Mouse (Mus musculus): ENCODE measurements around the gene Fcrl6.
A peak's percentile ranks its signal among the peaks of the same experiment; 100 is the strongest.

Fcrl6 gene

DNA sequence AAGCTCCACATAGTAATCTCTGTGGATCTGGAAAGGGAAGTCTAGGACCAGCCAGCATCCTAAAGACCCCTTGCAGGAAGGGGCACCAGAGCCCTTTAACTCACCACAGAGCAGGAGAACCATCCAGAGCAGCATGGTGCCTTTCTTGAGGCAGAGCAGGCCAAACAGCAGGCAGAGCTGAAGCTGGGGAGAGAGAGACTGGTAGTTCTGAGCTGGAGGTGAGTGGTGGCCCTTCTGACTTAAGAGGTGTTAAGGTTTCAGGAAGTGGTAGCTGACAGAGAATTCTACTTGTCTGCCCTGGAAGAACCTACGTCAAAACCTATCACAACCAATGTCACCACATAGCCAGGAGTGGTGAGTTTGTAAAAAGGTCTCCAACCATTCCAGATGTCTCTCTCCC is at the start of gene Fcrl6:
Gene Fcrl6 (minus strand): TSS at position 226 of the 400 bp plus-strand sequence.
- peak; percentile 39 for DNase-seq

GRCm38 (mm10) chr1:172651288-172651987 is 49.1 kb upstream of the Fcrl6 start:
- DNase-seq: no peak

DNA sequence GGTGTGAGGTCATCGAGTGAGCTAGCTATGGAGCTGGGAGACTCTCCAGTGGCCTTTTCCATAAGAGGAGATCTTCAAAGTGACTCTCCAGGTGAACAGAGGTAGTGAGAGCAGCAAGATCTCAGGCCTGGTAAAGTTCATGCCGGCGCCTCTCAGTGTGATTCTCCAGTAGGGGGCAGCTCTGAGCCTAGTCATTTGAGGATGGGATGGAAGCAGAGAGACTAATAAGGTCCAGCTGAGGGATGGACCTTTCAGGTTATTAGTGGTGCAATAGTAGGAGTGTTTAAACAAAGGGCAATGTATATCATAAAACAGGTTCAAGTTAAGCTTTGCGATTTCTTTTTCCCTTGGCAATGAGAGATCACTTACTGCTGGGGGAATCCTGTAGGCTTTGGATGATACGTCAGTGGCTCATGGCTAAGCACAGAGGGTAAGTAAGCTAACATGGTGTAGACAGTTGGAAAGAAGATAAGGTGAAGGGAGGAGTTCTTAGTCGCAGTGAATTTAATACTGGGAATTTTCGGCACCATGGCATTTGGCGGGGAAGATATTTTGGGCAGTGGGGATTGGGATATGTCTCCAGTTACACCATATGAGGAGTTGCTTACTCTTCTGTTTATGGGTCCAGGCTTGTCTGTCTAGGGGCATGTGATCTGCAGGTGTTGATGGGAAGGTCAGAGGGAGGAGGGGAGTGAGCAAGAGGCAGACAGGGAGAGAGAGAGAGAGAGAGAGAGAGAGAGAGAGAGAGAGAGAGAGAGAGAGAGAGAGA is 48.4 kb upstream of the Fcrl6 start:
- no peak for DNase-seq

- no peak for DNase-seq
These were observed 47.0 kb upstream of the Fcrl6 start for GRCm38 (mm10) chr1:172649396-172649795.

- no peak for DNase-seq
These were observed 44.9 kb upstream of the Fcrl6 start for GRCm38 (mm10) chr1:172647236-172647635.

DNA sequence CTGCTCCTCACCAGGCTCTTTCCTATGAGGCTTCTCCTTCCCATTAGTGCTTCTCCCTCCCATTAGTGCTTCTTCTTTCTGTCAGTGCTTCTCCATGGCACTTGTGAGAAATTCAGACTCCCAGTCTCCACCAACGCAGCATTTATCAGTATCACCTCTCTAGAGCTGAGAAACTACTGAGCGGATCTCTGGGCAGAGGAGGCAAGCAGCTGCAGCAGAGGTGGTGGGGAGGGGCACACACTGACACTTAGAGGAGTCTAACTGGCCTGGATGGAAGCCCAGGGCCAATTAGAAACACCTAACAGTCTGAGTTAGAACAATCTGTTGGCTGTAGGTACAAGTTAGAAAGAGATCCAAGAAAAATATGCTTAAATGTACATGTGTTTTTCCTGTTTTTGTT is 36.4 kb upstream of the Fcrl6 start:
- peak; percentile 89 for DNase-seq

DNA sequence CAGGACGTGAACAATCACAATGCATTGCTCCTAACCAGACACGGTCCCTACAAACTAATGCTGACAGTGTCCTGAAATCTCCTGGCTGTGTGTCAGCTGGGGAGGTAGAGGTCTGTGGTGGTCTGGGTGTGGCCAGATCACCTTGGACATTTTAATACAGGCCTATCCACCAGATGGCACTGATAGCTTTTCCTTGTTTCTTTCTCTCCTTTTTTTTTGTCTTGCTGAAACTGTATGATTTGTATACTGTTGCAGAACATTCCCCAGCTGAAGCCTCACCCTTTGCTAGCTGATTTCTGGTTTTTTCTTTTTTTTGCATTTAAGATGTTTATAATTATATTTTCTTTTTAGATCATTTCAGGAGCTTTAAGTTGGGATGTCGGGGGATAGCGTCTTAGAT is 35.5 kb upstream of the Fcrl6 start:
- peak; percentile 37 for DNase-seq

DNA sequence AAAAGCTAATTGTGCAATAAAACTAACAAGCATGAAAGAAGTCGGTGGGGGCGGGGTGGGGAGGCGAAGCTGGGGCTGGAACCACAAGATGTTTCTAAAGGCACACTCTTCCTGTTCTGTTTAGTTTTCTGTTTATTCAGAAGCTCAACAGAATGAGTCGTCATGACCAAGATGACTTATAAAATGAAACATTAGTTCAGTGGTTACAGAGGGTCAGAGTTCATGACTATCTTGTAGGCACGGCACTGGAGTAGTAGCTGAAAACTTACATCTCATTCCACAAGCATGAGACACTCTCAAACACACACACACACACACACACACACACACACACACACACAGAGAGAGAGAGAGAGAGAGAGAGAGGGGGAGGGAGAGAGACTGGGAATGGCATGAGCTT is 33.9 kb upstream of the Fcrl6 start:
- DNase-seq: no peak

DNA sequence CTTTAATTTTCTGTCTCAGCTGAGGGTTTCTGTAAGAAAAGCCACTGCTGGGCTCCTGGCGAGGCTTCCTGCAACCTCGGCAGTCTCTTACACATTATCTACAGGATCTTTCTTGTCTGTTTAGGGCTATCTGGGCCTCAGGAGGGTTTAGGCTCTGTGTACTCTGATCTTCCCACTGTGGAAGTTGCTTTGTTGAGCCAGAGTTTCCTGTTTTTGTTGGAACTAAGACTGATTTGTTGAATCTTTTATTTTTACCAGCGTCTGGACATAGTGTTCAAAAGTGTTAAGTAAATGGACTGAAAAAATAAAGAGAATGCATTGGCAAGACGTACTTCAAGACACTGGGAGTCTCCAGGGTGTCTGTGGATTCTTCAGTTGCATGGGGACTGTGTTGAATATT is 32.9 kb upstream of the Fcrl6 start:
- DNase-seq: peak; percentile 82

- DNase-seq: peak; percentile 86
These were observed 31.8 kb upstream of the Fcrl6 start for GRCm38 (mm10) chr1:172634136-172634535.

- DNase-seq: peak; percentile 100
These were observed 30.3 kb upstream of the Fcrl6 start, which contains the start of gene Dusp23 for GRCm38 (mm10) chr1:172632451-172633326. Dusp23 (minus strand) TSS chr1:172632962.

DNA sequence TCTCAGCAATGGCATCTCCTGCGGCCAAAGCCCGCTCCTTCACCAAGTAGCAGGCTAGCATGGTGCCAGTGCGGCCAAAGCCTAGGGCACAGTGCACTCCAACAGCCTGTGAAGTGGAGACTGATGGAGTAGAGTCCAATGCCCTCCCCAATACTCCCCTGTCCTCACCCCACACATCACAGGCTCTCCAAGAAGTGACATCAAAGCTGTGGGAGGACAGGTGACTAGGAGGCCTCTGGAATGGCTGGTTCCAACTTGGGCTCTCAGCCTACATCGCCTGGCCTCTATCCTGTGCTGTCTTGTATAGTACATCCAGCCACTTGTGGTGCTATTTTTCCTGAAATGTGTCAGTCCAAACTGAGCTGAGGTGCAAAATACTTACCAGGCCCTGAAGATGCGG is 29.4 kb upstream of the Fcrl6 start:
- DNase-seq: no peak

DNA sequence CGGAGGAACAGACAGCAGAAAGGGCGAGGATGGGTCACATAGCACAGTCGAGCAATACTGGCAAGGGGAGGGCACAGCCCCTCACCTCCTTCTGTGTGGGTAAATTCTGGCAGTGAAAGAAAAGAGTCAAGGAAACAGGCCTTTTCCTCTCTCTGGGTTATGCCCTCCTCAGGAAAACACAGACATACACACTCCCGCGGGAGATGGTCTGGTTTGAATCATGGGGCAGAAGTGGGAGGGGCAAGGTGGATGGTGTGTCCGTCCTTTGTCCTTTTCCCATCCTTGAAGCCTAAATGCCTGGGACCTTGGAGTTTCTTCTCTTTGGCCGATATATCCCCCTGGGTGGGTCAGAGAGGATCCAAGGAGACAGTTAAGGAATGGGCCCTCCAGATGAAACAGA is 27.5 kb upstream of the Fcrl6 start:
- peak; percentile 50 for DNase-seq

DNA sequence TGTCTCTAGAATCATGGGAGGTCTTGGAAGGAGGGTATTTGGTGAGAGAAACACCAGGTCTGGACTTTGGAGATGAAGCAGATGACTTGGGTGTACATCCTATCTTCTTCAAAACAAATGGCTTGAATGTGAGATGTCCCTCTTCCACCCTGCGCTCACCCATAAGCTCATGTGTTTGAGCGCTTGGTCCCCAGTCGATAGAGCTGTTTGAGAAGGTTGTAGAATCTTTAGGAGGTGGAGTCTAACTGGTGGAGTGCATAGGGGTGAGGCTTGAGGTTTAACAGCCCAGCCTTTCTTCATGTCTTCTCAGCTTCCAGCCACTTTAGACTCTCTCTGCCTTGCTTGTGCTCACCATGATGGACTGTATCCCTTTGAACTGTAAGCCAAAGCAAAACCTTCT is 24.0 kb upstream of the Fcrl6 start:
- DNase-seq: peak; percentile 75

DNA sequence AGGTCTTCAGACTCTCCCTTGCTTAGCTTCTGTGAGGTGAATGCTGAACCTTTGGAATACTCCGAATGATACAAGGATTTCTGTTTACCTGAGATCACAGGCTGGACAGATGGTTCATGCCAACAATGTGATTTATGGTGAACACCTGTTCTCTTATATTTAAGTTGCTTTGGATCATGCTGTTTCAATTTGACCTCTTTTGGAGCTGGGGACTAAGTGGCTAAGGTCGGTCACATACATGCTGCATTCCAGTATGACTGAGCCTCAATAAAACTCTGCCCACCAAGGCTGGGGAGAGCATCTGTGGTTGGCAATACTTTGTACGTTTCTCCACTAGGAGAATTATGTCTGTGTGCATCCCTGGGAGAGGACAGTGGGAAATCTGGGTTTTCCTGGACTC is 21.7 kb upstream of the Fcrl6 start:
- DNase-seq: peak; percentile 60

DNA sequence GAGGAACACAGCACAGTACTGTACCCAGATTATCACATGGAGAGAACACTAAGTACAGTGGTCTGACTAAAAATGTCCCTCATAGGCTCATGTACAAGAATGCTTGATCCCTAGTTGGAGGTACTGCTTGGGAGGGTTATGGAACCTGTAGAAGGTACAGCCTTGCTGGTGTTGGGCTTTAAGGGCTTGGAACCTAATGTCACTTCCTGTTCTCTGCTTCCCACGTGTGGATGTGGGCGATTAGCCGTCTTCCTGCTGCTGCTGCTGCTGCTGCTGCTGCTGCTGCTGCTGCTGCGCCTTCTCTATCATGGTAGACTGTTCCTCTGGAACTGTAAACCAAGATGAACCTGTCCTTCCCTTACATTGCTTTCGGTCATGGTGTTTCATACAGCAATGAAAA is 21.2 kb upstream of the Fcrl6 start:
- DNase-seq: peak; percentile 61

DNA sequence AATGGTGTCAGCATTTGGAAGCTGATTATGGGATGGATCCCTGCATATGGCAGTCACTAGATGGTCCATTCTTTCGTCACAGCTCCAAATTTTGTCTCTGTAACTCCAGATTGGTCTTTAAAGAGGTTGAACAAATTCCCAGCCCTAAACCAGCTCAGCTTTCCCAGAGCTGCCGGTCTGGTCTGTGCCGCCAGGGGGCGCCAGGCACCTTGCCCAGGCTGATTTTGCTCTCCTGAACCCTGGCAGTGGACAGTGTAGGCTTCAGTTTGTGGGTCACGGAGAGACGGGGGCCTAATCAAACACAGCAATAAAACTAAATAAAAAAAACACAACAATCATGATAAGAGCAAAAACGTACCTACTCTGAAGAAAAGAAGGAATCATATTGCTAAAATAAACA is 16.9 kb upstream of the Fcrl6 start:
- peak; percentile 95 for DNase-seq

DNA sequence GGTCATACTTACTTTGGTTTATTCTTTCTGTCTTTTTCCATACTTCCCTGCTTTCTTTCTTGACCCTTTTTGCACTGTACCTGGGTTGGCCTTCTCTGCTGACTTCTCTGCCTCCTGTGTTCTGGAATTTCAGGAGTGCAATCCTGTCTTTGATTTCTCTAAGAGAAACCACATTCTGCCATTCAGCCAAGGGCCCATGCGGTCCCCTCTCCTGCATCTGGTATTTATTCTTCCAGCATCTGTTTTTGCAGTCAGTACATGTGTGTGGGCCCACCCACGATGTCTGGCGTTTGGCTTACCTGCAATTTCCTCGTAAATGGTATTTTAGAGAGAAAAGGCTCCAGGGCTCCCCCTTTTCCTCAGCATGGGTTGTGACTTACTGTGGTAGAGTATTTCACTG is 15.8 kb upstream of the Fcrl6 start:
- peak; percentile 69 for DNase-seq

DNA sequence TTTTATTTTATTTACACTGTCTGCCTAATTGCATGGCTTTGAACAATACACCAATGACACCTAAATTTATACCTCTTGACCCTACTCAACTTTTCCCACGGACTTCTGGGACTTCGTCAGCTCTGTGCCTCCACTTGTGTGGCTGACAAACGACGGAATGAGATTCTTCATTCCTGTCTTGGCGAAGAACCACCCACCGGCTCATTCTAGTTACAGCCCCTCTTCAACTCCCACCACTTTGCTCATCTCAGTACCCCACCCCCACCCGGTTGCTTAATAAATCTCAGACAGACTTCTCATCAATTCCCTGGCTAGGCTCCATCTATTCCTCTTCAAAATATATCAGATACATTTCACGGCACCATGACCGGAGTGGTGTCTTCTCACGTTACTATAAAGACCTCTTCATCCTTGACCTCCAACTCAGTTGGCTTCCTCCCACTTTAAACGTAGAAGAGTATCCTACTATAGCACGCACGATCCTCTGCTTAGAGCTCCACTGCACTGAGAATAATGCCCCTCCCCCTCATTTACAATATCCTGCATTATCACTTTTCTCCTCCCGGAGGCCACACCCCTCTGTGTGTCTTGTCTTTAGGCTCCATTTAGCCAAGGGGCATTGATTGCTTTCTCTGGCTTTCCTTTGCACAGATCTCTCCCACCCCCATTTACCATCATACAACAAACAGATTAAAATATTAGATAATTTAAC is 15.2 kb upstream of the Fcrl6 start:
- DNase-seq: peak; percentile 81

DNA sequence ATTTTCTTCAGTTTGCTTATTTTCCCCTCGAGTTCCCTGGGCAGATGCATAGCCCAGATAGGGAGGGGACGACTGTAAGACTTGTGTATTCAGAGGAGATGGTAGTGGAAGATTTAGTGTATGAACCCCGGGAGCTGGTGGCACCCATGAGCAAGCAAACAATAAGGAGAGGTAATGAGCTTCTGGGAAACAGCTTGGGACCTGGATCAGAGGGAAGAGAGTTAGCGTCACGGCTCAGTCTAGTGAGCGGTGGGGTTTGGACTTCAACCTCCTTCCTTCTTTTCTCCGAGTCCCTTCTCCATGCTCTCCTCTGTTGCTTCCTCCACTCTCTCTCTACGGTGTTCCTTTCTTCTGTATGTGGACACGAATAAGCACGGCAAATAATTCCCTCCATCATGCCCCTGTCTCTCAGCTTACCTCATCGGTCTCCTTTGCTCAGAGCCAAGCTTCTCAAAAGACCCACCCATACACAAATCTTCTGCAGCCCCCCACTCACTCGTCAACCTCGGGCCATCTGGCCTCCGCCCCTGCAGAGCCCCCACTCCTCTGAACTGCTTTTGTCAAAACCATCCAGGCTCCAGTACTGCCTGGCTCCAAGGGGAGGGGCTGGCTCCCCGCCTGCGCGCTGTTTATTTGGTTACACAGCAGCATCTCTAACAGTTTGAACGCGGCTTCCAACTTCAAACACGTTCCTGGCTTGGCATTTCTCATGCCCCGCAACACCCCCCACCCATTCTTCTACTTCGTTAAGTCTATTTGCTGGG is 14.4 kb upstream of the Fcrl6 start:
- peak; percentile 64 for DNase-seq

GRCm38 (mm10) chr1:172615412-172615811 is 13.1 kb upstream of the Fcrl6 start:
- DNase-seq: peak; percentile 78

DNA sequence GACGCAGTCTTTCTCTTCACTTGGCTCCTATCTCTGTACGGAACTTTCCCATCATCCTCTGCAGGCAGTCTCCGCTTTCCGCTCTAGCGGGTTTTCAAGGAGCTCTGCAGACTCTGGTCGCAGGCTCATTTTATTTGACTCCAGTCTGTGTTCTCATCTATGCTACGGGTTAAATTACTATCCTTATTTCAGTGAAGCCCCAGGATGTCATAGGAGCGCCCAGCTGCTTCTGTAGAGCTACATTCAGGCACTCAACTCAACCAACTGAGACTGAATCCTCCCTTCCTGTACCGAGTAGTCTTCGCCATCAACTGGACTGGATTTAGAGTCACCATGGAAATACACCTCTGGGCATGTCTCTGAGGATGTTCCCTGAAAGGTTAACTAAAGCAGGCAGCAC is 12.3 kb upstream of the Fcrl6 start:
- DNase-seq: peak; percentile 74
